Mouse (Mus musculus): ENCODE data around the gene Olfr414. TPM values are rescaled to one million over a fixed set of nuclear protein-coding genes. Genes with fewer than 3 reads are reported as not detected.

Gene Olfr414
- not detected for total RNA-seq (2021)

GRCm38 (mm10) chr1:174423764-174424163 is at the start of gene Olfr414:
Gene Olfr414 (plus strand): TSS chr1:174424064.
- intact Hi-C loops (cut with DNase I): no loop called here

GRCm38 (mm10) chr1:174390746-174391145 is 33.1 kb upstream of the Olfr414 start, which contains the start of gene Olfr248:
Gene Olfr248 (plus strand): TSS chr1:174391046.
- intact Hi-C loops (cut with DNase I): no loop called here
- DNase-seq: no peak

More at GRCm38 (mm10) chr1:174423764-174424163, at the start of gene Olfr414:
- DNase-seq: no peak

GRCm38 (mm10) chr1:174422959-174423358 is 905 bp upstream of the Olfr414 start:
- DNase-seq: no peak
- intact Hi-C loops (cut with DNase I): no loop called here

GRCm38 (mm10) chr1:174426180-174426986 is 2.5 kb downstream of the Olfr414 start:
- DNase-seq: no peak

GRCm38 (mm10) chr1:174427402-174427801 is 3.5 kb downstream of the Olfr414 start:
- intact Hi-C loops (cut with DNase I): no loop called here
- no peak for DNase-seq

More at GRCm38 (mm10) chr1:174426180-174426986, 2.5 kb downstream of the Olfr414 start:
- intact Hi-C loops (cut with DNase I): no loop called here

GRCm38 (mm10) chr1:174428407-174428806 is 4.5 kb downstream of the Olfr414 start:
- intact Hi-C loops (cut with DNase I): no loop called here
- no peak for DNase-seq

- intact Hi-C loops (cut with DNase I): no loop called here
- DNase-seq: no peak
Observed at GRCm38 (mm10) chr1:174434121-174434520, 10.3 kb downstream of the Olfr414 start.

GRCm38 (mm10) chr1:174441782-174442181 is 17.9 kb downstream of the Olfr414 start, which contains the start of gene Olfr220:
Gene Olfr220 (plus strand): TSS chr1:174442082.
- intact Hi-C loops (cut with DNase I): no loop called here
- no peak for DNase-seq

GRCm38 (mm10) chr1:174455100-174455499 is 31.2 kb downstream of the Olfr414 start:
- DNase-seq: no peak
- intact Hi-C loops (cut with DNase I): no loop called here

- DNase-seq: no peak
- intact Hi-C loops (cut with DNase I): no loop called here
Observed at GRCm38 (mm10) chr1:174465385-174465784, 41.5 kb downstream of the Olfr414 start.

- DNase-seq: peak in 1 of 2 experiments; percentile 10
- intact Hi-C loops (cut with DNase I): loop anchor here (1.0 kb wide), 2 partner anchors 244 to 1010 kb away; no protein-coding TSS in a partner anchor
Observed at GRCm38 (mm10) chr1:174466240-174466639, 42.4 kb downstream of the Olfr414 start.

- intact Hi-C loops (cut with DNase I): loop anchor here (1.0 kb wide), 1 partner anchor 84 kb away; no protein-coding TSS in a partner anchor
- DNase-seq: peak; percentile 32 to 47
Observed at GRCm38 (mm10) chr1:174469736-174470135, 45.9 kb downstream of the Olfr414 start.

GRCm38 (mm10) chr1:174482567-174482966 is 58.7 kb downstream of the Olfr414 start:
- DNase-seq: no peak
- intact Hi-C loops (cut with DNase I): no loop called here

Other genes starting within 250 kb of the Olfr414 start
- not detected for gene Olfr419, start 172.0 kb upstream of the Olfr414 start, total RNA-seq (2021)
- not detected for gene Mptx1, start 93.5 kb upstream of the Olfr414 start, total RNA-seq (2021)
- not detected for gene Olfr417, start 58.9 kb upstream of the Olfr414 start, total RNA-seq (2021)
- gene Olfr248, start 33.0 kb upstream of the Olfr414 start, total RNA-seq (2021): not detected
- gene Olfr220, start 18.0 kb downstream of the Olfr414 start, total RNA-seq (2021): not detected
- gene Fmn2, start 77.8 kb downstream of the Olfr414 start, total RNA-seq (2021): under 1 TPM; 0.40 to 0.62 TPM